Mouse (Mus musculus): ENCODE data around the gene Vac14.

Gene Vac14

GRCm38 (mm10) chr8:110694226-110694625 lies 75.8 kb downstream of the Vac14 start:
- no peak for DNase-seq

GRCm38 (mm10) chr8:110694826-110695225 lies 76.4 kb downstream of the Vac14 start:
- DNase-seq = no peak

GRCm38 (mm10) chr8:110695431-110695830 lies 77.0 kb downstream of the Vac14 start:
- no peak for DNase-seq

GRCm38 (mm10) chr8:110696051-110696450 lies 77.7 kb downstream of the Vac14 start:
- DNase-seq = no peak

- DNase-seq = no peak
Observed at GRCm38 (mm10) chr8:110697571-110697970, 79.2 kb downstream of the Vac14 start.

- no peak for DNase-seq
Observed at GRCm38 (mm10) chr8:110698098-110698497, 79.7 kb downstream of the Vac14 start.

GRCm38 (mm10) chr8:110699501-110699900 lies 81.1 kb downstream of the Vac14 start:
- no peak for DNase-seq

GRCm38 (mm10) chr8:110700561-110700960 lies 82.2 kb downstream of the Vac14 start:
- no peak for DNase-seq

DNA sequence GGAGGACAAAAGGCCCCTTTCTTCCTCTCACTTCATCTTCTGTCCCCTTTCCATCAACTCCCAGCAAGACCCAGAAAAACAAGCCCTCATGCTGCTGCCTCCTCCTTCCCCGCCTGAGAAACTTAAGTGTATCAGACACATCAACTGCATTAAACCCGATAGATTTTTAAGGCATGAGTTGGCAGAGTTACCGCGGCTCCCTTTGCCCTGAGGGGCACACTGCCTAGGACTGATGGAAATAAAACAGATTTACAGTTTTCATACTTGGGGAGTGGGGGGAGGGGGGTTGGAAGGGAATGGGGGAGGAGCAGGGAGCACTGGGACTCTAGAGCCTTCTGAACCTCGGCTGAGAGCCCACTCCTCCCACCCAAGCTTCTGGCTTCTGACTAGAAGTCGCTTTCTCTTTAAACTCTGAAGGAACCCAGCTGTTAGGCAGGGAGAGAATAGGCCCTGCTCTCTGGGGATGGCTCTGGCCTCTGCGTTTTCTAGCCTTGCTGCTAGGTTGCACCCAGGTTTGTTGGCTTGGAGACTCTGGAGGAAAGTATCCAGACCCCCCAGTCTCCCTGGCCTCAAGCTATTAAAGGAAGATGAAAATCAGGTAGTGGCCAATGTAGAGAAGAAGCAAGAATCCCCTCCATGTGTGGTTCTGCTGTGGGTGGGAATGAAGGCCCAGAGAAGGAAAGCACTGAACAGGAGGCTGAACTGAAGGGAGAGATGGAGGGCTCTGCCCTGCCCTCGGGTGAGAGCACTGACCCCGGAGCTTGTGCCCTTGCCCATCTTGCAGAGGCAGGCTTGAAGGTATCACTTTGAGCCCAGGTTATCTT lies 84.5 kb downstream of the Vac14 start:
- peak; percentile 72 to 81 for DNase-seq

DNA sequence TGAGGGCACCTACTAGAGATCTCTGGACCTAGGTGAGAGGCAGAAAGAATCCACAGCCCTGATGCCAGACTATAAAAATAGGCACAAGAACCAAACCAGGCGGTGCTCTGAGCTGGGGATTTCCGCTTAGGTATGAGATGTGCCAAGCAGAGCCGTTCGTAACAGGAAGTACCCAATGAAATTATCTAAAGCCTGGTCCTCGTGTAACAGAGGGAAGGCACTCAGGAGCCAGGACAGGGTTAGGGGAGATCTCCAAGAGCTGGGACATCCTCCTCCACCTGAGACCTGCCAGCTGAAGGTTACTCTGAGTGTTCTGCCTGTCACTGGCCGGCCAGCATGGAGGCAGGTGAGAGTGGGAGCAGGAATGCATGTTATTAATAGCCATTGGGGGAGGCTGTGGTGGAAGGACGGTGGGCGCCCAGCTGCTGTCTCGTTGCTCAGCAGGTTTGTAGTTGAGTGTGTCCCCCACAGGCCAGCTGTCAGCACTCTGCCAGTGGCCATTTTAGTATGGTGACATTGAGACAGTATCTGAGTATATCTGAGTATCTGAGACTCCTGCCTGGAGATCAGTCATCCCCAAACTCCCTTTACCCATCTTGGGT lies 85.2 kb downstream of the Vac14 start:
- DNase-seq = no peak

- DNase-seq = no peak
Observed at GRCm38 (mm10) chr8:110704103-110704502, 85.7 kb downstream of the Vac14 start.

DNA sequence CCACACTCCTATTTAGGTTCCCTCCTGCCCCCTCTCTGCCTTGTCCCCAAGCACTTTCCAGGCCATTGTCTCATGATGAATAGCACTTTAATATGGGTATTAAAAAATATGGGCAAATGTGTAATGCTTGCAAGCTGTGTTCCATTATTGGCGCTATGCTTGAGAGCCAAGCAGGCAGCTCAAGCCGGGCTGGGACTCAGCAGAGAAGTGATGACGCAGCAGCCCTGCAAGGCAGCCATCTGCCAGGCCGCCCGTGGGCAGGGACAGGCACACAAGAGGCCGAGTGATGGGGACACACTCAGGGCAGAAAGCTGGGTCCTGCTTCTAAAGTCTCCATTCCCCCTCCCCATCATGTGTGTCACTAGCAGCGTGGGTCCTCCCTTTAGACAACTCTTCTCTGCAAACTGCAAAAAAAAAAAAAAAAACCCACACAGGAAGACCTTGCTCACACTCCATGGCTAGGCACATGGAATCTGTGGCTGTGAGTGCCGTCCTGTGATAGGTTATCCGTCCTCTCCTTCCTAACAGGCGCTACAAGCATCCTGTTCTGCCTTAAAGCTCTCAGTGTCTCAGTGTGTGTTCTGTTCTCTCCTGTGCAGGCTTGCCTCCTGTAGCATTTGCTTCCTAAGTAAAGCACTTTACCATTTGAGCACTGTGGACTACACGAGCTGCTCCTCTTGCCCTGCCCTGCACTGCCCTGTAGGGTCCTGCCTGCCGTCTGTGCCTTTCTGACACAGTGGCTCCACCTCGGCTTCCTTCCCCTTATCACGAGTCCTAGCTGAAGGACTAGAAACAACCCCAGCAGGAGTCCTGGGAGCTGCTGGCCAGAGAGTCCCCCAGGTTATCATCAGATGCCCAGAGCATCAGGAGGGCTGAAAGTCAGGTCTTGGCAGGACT lies 87.3 kb downstream of the Vac14 start:
- no peak for DNase-seq

- DNase-seq = no peak
Observed at GRCm38 (mm10) chr8:110706288-110706870, 88.0 kb downstream of the Vac14 start.

DNA sequence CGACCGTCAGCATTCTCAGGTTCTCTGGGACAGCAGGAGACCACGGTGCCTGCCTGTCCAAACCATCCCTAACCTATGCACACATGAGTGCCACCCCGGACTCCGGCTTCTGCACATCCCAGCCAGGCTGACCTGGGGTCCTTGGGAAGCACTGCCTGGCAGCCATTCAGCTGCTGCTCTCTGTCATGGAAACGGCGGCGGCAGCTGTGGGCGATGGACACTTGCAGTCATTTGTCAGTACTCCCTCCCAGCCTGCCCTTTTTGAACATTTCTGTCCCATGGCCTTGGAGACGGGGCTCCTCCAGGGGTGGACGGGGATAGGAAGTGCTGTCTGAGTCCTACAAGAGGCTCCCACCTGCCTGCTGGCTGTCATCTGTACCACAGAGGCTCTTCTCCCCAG lies 90.0 kb downstream of the Vac14 start:
- DNase-seq = no peak

DNA sequence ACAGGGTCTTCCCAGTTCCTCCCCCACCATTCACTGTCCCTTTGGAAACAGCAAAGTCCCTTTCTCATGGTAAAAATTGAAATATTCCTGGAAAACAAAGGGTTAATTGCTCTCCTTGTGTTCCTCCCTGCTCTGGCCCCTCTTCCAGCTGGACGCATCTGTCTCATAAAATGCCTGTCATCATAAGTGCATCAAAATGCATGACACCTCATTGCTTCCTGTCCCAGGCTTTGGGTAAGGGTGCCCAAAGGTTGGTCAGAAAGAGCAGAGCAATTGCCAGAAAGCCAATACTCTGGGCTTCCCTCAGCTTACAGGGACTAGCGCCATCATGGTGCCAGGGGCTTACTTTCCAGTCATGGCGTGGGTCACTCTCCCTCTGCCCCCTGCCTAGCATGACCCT lies 92.2 kb downstream of the Vac14 start:
- no peak for DNase-seq

- peak in 1 of 2 experiments; percentile 59 for DNase-seq
Observed at GRCm38 (mm10) chr8:110711271-110711934, 93.0 kb downstream of the Vac14 start.

GRCm38 (mm10) chr8:110713073-110713472 lies 94.7 kb downstream of the Vac14 start:
- no peak for DNase-seq

GRCm38 (mm10) chr8:110714827-110715519 lies 96.6 kb downstream of the Vac14 start:
- DNase-seq = no peak

GRCm38 (mm10) chr8:110716075-110716474 lies 97.7 kb downstream of the Vac14 start:
- DNase-seq = peak in 1 of 2 experiments; percentile 52

DNA sequence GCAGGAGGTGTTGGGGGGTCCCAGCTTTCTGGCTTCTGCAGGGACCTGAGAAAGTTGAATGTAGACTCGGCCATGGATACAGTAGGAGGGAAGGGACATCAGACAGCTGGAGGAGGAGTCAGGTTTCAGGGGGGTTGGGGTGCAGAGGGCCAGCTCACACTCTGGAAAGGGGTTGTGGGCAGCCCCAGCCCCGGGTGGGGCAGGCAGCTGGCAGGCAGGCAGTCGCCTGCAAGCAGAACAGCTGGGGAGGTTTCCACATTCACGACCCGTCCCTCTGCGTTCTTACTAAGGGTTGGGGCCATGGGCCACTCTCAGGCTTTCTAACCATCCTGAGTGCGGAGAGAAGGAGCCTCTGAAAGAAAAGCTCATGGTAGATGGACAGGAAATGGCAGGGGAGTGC lies 98.7 kb downstream of the Vac14 start:
- no peak for DNase-seq

DNA sequence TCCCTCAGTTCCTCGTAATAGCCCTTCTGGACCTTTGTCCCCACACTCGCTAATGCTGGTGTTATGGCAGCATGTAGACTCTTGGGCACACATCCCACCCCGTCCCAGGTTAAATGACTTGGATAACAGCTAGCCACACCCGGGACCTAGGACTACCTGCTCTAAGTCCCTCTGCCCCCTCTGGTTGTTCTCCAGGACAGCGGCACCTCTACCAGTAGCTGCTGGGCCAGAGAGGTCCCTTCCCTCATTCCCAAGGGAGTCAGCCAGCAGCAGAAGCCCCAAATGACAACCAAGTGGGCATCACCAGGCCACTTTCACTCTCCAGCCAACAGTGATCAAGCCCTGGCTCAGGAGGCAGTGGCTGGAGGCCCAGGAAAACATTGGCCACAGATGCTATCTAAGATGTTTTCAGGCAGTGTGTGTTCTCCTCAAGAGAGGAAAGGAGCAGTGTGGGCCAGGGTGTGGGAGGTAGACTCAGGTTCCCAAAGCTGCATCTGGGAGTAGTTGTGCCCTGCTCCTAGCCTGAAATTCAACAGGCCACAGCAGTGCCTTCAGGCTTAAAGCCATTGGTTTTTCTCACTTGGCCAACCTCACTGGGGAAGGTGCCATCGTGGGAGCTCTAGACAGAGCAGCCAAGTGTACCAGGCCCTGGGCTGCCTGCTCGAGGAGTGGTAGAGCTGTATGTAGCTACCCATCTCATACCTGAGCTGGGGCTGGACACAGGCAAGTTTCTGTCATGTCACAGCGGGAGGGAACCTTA lies 100.0 kb downstream of the Vac14 start:
- DNase-seq = no peak

Measured in kidney, postnatal 4 days (tissue).